Mouse (Mus musculus) MEL (cell line): ENCODE results near the gene Cdkn1b. TPM values are rescaled to one million over a fixed set of nuclear protein-coding genes. Genes with fewer than 3 reads are reported as not detected.

Source experiments
- DNase-seq: peaks from one replicate; pipeline ENCODE4 v3.0.0; 2011; ENCODE audit warnings: low read depth, low spot score
- H3K27ac ChIP-seq: 2 replicates; pipeline ENCODE4 v1.5.1; 2012; ENCODE audit warnings: low read depth, mild to moderate bottlenecking, control low read depth, low read length, moderate library complexity; ENCODE audit not compliant: control insufficient read depth
- H3K27me3 ChIP-seq, 2 experiments: fragments of 150-350 bp in 1 of 2; sonication (generic) in 1 of 2; 2 replicates each; pipeline ENCODE4 v1.6.1; 2012; ENCODE audit warnings: low read length in 2 of 2, mild to moderate bottlenecking in 2 of 2, improper control_type of control experiment in 1 of 2, moderate library complexity in 1 of 2; ENCODE audit not compliant: insufficient read depth in 2 of 2, control insufficient read depth in 1 of 2
- H3K36me3 ChIP-seq, 2 experiments: 2 replicates each; pipeline ENCODE4 v1.6.1; 2012 to 2014; ENCODE audit warnings: low read length in 2 of 2, improper control_type of control experiment in 1 of 2, inconsistent platforms in 1 of 2, mild to moderate bottlenecking in 1 of 2; ENCODE audit not compliant: insufficient read depth in 2 of 2, control insufficient read depth in 1 of 2
- H3K4me1 ChIP-seq, 2 experiments: fragments of 150-350 bp in 1 of 2; sonication (generic) in 1 of 2; 2 replicates each; pipeline ENCODE4 v1.6.1; 2012; ENCODE audit warnings: low read length in 2 of 2, improper control_type of control experiment in 1 of 2, mild to moderate bottlenecking in 1 of 2; ENCODE audit not compliant: insufficient read depth in 2 of 2, control insufficient read depth in 1 of 2
- H3K4me3 ChIP-seq, 2 experiments: fragments of 150-350 bp in 1 of 2; sonication (generic) in 1 of 2; 2 replicates each; pipeline ENCODE4 v1.5.1; 2012; ENCODE audit warnings: low read depth in 2 of 2, low read length in 2 of 2, mild to moderate bottlenecking in 2 of 2, moderate library complexity in 2 of 2, control low read depth in 1 of 2, improper control_type of control experiment in 1 of 2; ENCODE audit not compliant: control insufficient read depth in 1 of 2, insufficient read depth in 1 of 2
- H3K79me2 ChIP-seq: 2 replicates; pipeline ENCODE4 v1.6.1; 2012; ENCODE audit warnings: mild to moderate bottlenecking, low read length, moderate library complexity; ENCODE audit not compliant: control insufficient read depth, poor library complexity, insufficient read depth
- H3K9ac ChIP-seq: 2 replicates; pipeline ENCODE4 v1.6.1; 2012; ENCODE audit warnings: low read depth, mild to moderate bottlenecking, control low read depth, low read length, moderate library complexity; ENCODE audit not compliant: control insufficient read depth, poor library complexity, severe bottlenecking
- H3K9me3 ChIP-seq: fragments of 150-350 bp; sonication (generic); replicated peaks from 2 replicates; pipeline ENCODE4 v1.6.1; 2012; ENCODE audit warnings: mild to moderate bottlenecking, low read length, improper control_type of control experiment, moderate library complexity; ENCODE audit not compliant: insufficient read depth
- CHD1 ChIP-seq: IDR thresholded peaks from 2 replicates; pipeline ENCODE4 v1.6.1; 2012; ENCODE audit warnings: low read depth, mild to moderate bottlenecking, inconsistent platforms, low read length, improper control_type of control experiment
- CHD2 ChIP-seq: IDR thresholded peaks from 2 replicates; pipeline ENCODE4 v1.6.1; 2011; ENCODE audit warnings: low read length, improper control_type of control experiment
- CTCF ChIP-seq, 3 experiments: IDR thresholded peaks in 2 of 3; conservative IDR thresholded peaks in 1 of 3; 2 replicates each; pipeline ENCODE4 v1.5.1; 2011 to 2012; ENCODE audit warnings: low read length in 3 of 3, low read depth in 2 of 3, mild to moderate bottlenecking in 2 of 3, improper control_type of control experiment in 1 of 3, inconsistent platforms in 1 of 3, mixed read lengths in 1 of 3, moderate library complexity in 1 of 3; ENCODE audit not compliant: control insufficient read depth in 1 of 3, insufficient read depth in 1 of 3, poor library complexity in 1 of 3, severe bottlenecking in 1 of 3
- E2F4 ChIP-seq: IDR thresholded peaks from 2 replicates; pipeline ENCODE4 v1.6.1; 2011; ENCODE audit warnings: low read depth, low read length, improper control_type of control experiment, borderline replicate concordance
- ELF1 ChIP-seq: IDR thresholded peaks from 2 replicates; pipeline ENCODE4 v1.6.1; 2014; ENCODE audit warnings: low read depth, mild to moderate bottlenecking, inconsistent platforms, low read length, improper control_type of control experiment, moderate library complexity
- EP300 ChIP-seq, 2 experiments: IDR thresholded peaks; 2 replicates each; pipeline ENCODE4 v1.6.1; 2011; ENCODE audit warnings: improper control_type of control experiment in 2 of 2, low read length in 2 of 2, low read depth in 1 of 2, mild to moderate bottlenecking in 1 of 2
- ETS1 ChIP-seq: IDR thresholded peaks from 2 replicates; pipeline ENCODE4 v1.6.1; 2012; ENCODE audit warnings: low read depth, mild to moderate bottlenecking, inconsistent platforms, low read length, improper control_type of control experiment, moderate library complexity
- GABPA ChIP-seq: IDR thresholded peaks from 2 replicates; pipeline ENCODE4 v1.6.1; 2012; ENCODE audit warnings: low read depth, mild to moderate bottlenecking, inconsistent platforms, low read length, improper control_type of control experiment, moderate library complexity
- GATA1 ChIP-seq: IDR thresholded peaks from 2 replicates; pipeline ENCODE4 v1.6.1; 2011; ENCODE audit warnings: low read depth, low read length, improper control_type of control experiment
- HCFC1 ChIP-seq: IDR thresholded peaks from 2 replicates; pipeline ENCODE4 v1.6.1; 2012; ENCODE audit warnings: low read depth, mild to moderate bottlenecking, inconsistent platforms, low read length, improper control_type of control experiment, moderate library complexity
- JUND ChIP-seq: IDR thresholded peaks from 2 replicates; pipeline ENCODE4 v1.6.1; 2011; ENCODE audit warnings: low read depth, mild to moderate bottlenecking, improper control_type of control experiment, low read length
- KAT2A ChIP-seq: conservative IDR thresholded peaks from 2 replicates; pipeline ENCODE4 v1.6.1; 2012; ENCODE audit warnings: low read depth, low read length, improper control_type of control experiment, inconsistent platforms
- MAX ChIP-seq: IDR thresholded peaks from 2 replicates; pipeline ENCODE4 v1.6.1; 2011; ENCODE audit warnings: low read length, improper control_type of control experiment
- MAZ ChIP-seq: IDR thresholded peaks from 2 replicates; pipeline ENCODE4 v1.6.1; 2012; ENCODE audit warnings: low read depth, mild to moderate bottlenecking, inconsistent platforms, low read length, improper control_type of control experiment
- MEF2A ChIP-seq: IDR thresholded peaks from 2 replicates; pipeline ENCODE4 v1.6.1; 2014; ENCODE audit warnings: low read depth, mild to moderate bottlenecking, inconsistent platforms, low read length, improper control_type of control experiment; ENCODE audit not compliant: poor library complexity, insufficient replicate concordance, severe bottlenecking; ENCODE audit errors: extremely low read depth
- MXI1 ChIP-seq: IDR thresholded peaks from 2 replicates; pipeline ENCODE4 v1.6.1; 2011; ENCODE audit warnings: mild to moderate bottlenecking, low read depth, low read length, improper control_type of control experiment
- MYB ChIP-seq: IDR thresholded peaks from 2 replicates; pipeline ENCODE4 v1.6.1; 2011; ENCODE audit warnings: mild to moderate bottlenecking, low read depth, low read length, improper control_type of control experiment
- MYC ChIP-seq: IDR thresholded peaks from 2 replicates; pipeline ENCODE4 v1.6.1; 2011; ENCODE audit warnings: low read depth, mild to moderate bottlenecking, low read length, improper control_type of control experiment, moderate library complexity
- NRF1 ChIP-seq: IDR thresholded peaks from 2 replicates; pipeline ENCODE4 v1.6.1; 2014; ENCODE audit warnings: low read depth, mild to moderate bottlenecking, inconsistent platforms, low read length, improper control_type of control experiment, moderate library complexity; ENCODE audit not compliant: poor library complexity, insufficient read depth, severe bottlenecking
- POLR2AphosphoS5 ChIP-seq: IDR thresholded peaks from 2 replicates; pipeline ENCODE4 v1.6.1; 2012; ENCODE audit warnings: low read depth, borderline replicate concordance, mild to moderate bottlenecking, inconsistent platforms, low read length, moderate library complexity, mixed read lengths
- RAD21 ChIP-seq: IDR thresholded peaks from 2 replicates; pipeline ENCODE4 v1.6.1; 2011; ENCODE audit warnings: mild to moderate bottlenecking, low read depth, low read length, improper control_type of control experiment
- RCOR1 ChIP-seq: IDR thresholded peaks from 2 replicates; pipeline ENCODE4 v1.6.1; 2012; ENCODE audit warnings: low read depth, mild to moderate bottlenecking, inconsistent platforms, low read length, improper control_type of control experiment
- SIN3A ChIP-seq: IDR thresholded peaks from 2 replicates; pipeline ENCODE4 v1.6.1; 2012; ENCODE audit warnings: low read length, improper control_type of control experiment, inconsistent platforms
- SMC3 ChIP-seq: IDR thresholded peaks from 2 replicates; pipeline ENCODE4 v1.6.1; 2011; ENCODE audit warnings: low read depth, low read length, improper control_type of control experiment
- TAL1 ChIP-seq: IDR thresholded peaks from 2 replicates; pipeline ENCODE4 v1.6.1; 2012; ENCODE audit warnings: mild to moderate bottlenecking, inconsistent platforms, low read length, moderate library complexity, mixed read lengths
- TCF12 ChIP-seq: IDR thresholded peaks from 2 replicates; pipeline ENCODE4 v1.6.1; 2014; ENCODE audit warnings: low read depth, mild to moderate bottlenecking, inconsistent platforms, low read length, improper control_type of control experiment, moderate library complexity
- UBTF ChIP-seq: IDR thresholded peaks from 2 replicates; pipeline ENCODE4 v1.6.1; 2012; ENCODE audit warnings: low read depth, mild to moderate bottlenecking, inconsistent platforms, low read length, improper control_type of control experiment, moderate library complexity, borderline replicate concordance; ENCODE audit not compliant: insufficient read depth
- USF1 ChIP-seq: IDR thresholded peaks from 2 replicates; pipeline ENCODE4 v1.6.1; 2014; ENCODE audit warnings: low read depth, mild to moderate bottlenecking, inconsistent platforms, low read length, improper control_type of control experiment, moderate library complexity
- USF2 ChIP-seq, 2 experiments: IDR thresholded peaks; 2 replicates each; pipeline ENCODE4 v1.6.1; 2011 to 2012; ENCODE audit warnings: improper control_type of control experiment in 2 of 2, low read length in 2 of 2, borderline replicate concordance in 1 of 2, inconsistent platforms in 1 of 2, low read depth in 1 of 2, mild to moderate bottlenecking in 1 of 2; ENCODE audit not compliant: insufficient read depth in 1 of 2
- ZC3H11A ChIP-seq: IDR thresholded peaks from 2 replicates; pipeline ENCODE4 v1.6.1; 2012; ENCODE audit warnings: low read depth, mild to moderate bottlenecking, inconsistent platforms, low read length, improper control_type of control experiment
- ZKSCAN1 ChIP-seq: IDR thresholded peaks from 2 replicates; pipeline ENCODE4 v1.6.1; 2012; ENCODE audit warnings: low read depth, mild to moderate bottlenecking, inconsistent platforms, low read length, improper control_type of control experiment, moderate library complexity
- ZMIZ1 ChIP-seq: IDR thresholded peaks from 2 replicates; pipeline ENCODE4 v1.6.1; 2012; ENCODE audit warnings: low read depth, mild to moderate bottlenecking, inconsistent platforms, low read length, improper control_type of control experiment, moderate library complexity
- ZNF384 ChIP-seq: IDR thresholded peaks from 2 replicates; pipeline ENCODE4 v1.6.1; 2012; ENCODE audit warnings: low read depth, mild to moderate bottlenecking, inconsistent platforms, low read length, improper control_type of control experiment
- polyA plus RNA-seq, 2 experiments: library from polyadenylated mRNA; stranded (reverse) in 1 of 2; unstranded in 1 of 2; fragments of >175 nt in 1 of 2; fragments of >200 nt in 1 of 2; gene quantifications; 2 replicates each; pipeline versions ENCODE4 v1.2.1 to v1.2.4; 2012; ENCODE audit warnings: low replicate concordance in 2 of 2, low read depth in 1 of 2; ENCODE audit not compliant: insufficient read length in 2 of 2, insufficient read depth in 1 of 2, missing spikeins in 1 of 2
- total RNA-seq: library from RNA; depleted of rRNA; stranded (reverse); fragments of 300-350 nt; gene quantifications from 2 replicates; pipeline ENCODE4 v1.2.3, GENCODE M21; 2012

Cdkn1b gene
- total and polyA plus RNA-seq, 3 experiments = 7.7 to 21.2 TPM; not detected in 1

GRCm38 (mm10) chr6:134932486-134933206 is 12.4 kb downstream of the Cdkn1b start (continued):
- TF ChIP-seq MYC (no peak), USF1 (0 out of 2 replicates have a peak, but pooled peaks have one; percentile 8), RCOR1 (no peak), RAD21 (no peak)
- TF ChIP-seq, all 39 proteins: peak for 3

DNA sequence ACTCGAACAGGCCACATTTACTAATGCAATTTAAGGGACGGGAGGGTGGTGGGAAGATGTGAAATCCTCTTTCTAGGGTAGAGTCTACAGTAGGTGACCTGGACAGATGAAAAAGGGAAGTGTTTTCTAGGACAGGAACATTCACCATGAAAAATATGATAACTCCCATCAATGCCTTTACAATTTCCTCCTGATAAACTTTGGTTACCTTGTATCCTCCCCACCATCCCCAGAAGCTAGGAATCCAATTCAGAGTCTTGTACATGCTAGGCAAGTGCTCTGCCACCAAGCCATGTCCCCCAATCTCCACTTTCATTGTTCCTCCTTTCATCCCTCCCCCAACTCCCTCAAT is 13.0 kb downstream of the Cdkn1b start:
- peak; percentile 56 for DNase-seq
- Histone ChIP-seq H3K79me2 (peaks cover 23% of the 10 kb centered on the region), H3K27ac (peak overlapping the region; percentile 63), H3K4me1 (peaks cover 9 to 27% of the 10 kb centered on the region in 2 experiments; a peak in 3 of 4 replicates), H3K36me3 (peaks cover 3 to 27% of the 10 kb centered on the region in 2 experiments; a peak in 3 of 4 replicates), H3K9me3 (no peaks in the 10 kb centered on the region), H3K27me3 (no peaks in the 10 kb centered on the region), H3K4me3 (peak overlapping the region; percentile 31 to 36), H3K9ac (peak overlapping the region; percentile 41)
- peak; percentile 48 to 75; a peak in 3 of 4 replicates for TF ChIP-seq EP300 (IDR thresholded peaks at IDR 0.05; ENCODE audit: low read depth in 1 of 2, low read length in 2 of 2)
- TF ChIP-seq ELF1 = no peak
- no peak for TF ChIP-seq SMC3
- TF ChIP-seq POLR2AphosphoS5 = no peak
- TF ChIP-seq CHD1 = 0 out of 2 replicates have a peak, but pooled peaks have one; percentile 7
- no peak for TF ChIP-seq KAT2A
- TF ChIP-seq NRF1 = no peak
- no peak for TF ChIP-seq MEF2A
- no peak for TF ChIP-seq MYB
- TF ChIP-seq GATA1 = peak; percentile 61
- TF ChIP-seq USF1 = no peak
- no peak for TF ChIP-seq UBTF
- TF ChIP-seq ZC3H11A = no peak
- no peak for TF ChIP-seq USF2 (IDR thresholded peaks at IDR 0.05; ENCODE audit: borderline replicate concordance in 1 of 2, insufficient read depth in 1 of 2, low read depth in 1 of 2, low read length in 2 of 2)
- no peak for TF ChIP-seq MAX
- no peak for TF ChIP-seq MYC
- TF ChIP-seq RCOR1 = peak; percentile 61; the same call in 1 of the 2 replicates
- no peak for TF ChIP-seq TAL1
- TF ChIP-seq CHD2 = no peak
- TF ChIP-seq CTCF (IDR thresholded peaks at IDR 0.05 in 2 of 3, conservative IDR thresholded peaks at IDR 0.05 in 1 of 3; ENCODE audit: control insufficient read depth in 1 of 3, insufficient read depth in 1 of 3, low read depth in 2 of 3, low read length in 3 of 3, poor library complexity in 1 of 3, severe bottlenecking in 1 of 3) = no peak
- TF ChIP-seq ZKSCAN1 = no peak
- no peak for TF ChIP-seq E2F4
- 0 out of 2 replicates have a peak, but pooled peaks have one; percentile 10 for TF ChIP-seq MXI1
- 0 out of 2 replicates have a peak, but pooled peaks have one; percentile 22 for TF ChIP-seq ETS1
- no peak for TF ChIP-seq ZNF384
- no peak for TF ChIP-seq ZMIZ1
- TF ChIP-seq GABPA = no peak
- TF ChIP-seq SIN3A = 0 out of 2 replicates have a peak, but pooled peaks have one; percentile 14
- TF ChIP-seq JUND = no peak
- no peak for TF ChIP-seq MAZ
- TF ChIP-seq TCF12 = 0 out of 2 replicates have a peak, but pooled peaks have one; percentile 27
- no peak for TF ChIP-seq HCFC1
